Mouse (Mus musculus) lung, postnatal 0 days (tissue): ENCODE data around the gene Tcp1.

ENCODE experiments used
- CTCF ChIP-seq: IDR thresholded peaks from 2 replicates; pipeline ENCODE4 v1.5.1; 2016; ENCODE audit warnings: antibody characterized with exemption, mild to moderate bottlenecking
- EP300 ChIP-seq: IDR thresholded peaks from 2 replicates; pipeline ENCODE4 v1.6.1; 2016; ENCODE audit warnings: antibody characterized with exemption, mild to moderate bottlenecking, control low read depth

DNA sequence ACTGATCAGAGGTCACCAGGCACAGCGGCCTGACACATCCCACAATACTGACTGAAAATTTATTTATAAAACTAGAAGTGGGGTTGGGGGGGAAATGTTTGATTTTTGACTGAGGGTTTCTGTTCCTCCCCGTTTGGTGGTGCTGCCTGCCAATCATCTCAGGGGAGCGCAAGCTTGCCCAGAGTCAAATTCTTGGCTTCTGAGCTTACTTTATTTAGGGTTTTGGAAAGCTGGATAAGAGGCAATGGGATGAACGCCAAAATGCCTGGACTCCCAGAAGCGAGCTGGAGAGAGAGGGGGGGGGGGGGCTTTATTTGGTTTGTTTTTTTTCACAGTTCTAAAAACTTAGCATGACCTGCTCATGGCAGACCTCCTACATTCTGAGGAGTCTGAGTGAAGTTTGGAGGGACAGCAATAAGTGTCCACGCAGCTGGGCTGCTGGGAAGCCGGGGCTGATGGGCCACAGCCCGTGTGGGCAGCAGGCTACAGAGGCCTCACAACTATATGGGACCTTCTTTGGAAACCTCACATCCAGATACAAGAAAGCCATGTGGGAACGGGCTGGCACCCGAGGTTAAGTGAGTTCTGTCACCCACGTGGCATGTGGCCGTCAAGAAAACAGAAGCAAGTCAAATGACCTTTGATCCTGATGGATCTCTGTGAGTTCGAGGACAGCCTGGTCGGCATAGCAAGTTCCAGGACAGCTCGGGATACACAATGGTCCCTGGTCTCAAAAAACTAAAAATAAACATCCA, 28.3 kb upstream of the Tcp1 start:
- TF ChIP-seq CTCF = no peak
- TF ChIP-seq EP300 = no peak
